Mouse (Mus musculus) retina, embryonic 14.5 days (tissue): ENCODE measurements around the gene 2700097O09Rik.
"Not testable (repeated sequence)": the region's sequence is repeated elsewhere in the genome, so short reads cannot be mapped to it uniquely, and the experiment has no call there.

Source experiments
- DNase-seq: peaks from one replicate; pipeline ENCODE4 v3.0.0-alpha.2; 2015; ENCODE audit warnings: low spot score

2700097O09Rik gene

DNA sequence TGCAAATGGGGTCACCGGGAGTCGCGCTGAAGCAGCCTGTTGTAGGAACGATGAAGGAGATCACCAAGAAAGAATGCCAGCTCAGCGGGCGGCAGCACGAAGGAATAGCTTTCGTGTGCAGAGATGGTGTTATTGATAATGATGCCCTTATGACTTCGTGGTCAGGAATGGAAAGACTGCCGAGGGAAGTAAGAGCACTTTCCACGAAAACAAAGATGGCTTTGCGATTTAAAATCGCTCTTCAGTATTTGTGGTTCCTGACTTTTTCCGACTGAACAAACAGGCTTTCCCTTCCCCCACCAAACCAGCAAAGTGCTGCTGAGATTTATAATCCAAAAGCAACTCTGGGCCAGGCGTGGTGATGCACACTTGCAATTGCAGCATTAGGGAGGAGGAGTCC, 38.9 kb downstream of the 2700097O09Rik start:
- DNase-seq = no peak

DNA sequence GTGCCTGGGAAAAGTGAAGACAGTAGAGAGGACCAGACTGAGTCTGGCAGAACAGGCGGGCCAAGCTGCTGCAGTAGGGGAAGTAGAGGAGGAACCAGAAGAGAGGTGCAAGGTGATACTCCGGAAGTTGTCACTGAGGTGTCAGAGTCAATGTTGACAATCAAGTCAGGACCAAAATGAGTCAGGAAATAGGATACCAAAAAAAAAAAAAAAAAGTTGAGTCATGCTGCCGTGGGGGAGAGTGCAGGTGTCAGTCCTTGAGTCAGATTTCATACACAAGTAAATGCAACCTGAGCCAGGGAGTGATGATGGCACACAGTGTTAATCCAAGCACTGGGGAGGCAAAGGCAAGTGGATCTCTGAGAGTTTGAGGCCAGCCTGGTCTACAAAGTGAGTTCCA, 52.8 kb downstream of the 2700097O09Rik start:
- DNase-seq = no peak

GRCm38 (mm10) chr12:55023284-55023683, 56.6 kb downstream of the 2700097O09Rik start:
- no peak for DNase-seq

GRCm38 (mm10) chr12:55019421-55019877, 60.5 kb downstream of the 2700097O09Rik start:
- no peak for DNase-seq

GRCm38 (mm10) chr12:55017119-55017721, 62.7 kb downstream of the 2700097O09Rik start:
- DNase-seq = no peak

DNA sequence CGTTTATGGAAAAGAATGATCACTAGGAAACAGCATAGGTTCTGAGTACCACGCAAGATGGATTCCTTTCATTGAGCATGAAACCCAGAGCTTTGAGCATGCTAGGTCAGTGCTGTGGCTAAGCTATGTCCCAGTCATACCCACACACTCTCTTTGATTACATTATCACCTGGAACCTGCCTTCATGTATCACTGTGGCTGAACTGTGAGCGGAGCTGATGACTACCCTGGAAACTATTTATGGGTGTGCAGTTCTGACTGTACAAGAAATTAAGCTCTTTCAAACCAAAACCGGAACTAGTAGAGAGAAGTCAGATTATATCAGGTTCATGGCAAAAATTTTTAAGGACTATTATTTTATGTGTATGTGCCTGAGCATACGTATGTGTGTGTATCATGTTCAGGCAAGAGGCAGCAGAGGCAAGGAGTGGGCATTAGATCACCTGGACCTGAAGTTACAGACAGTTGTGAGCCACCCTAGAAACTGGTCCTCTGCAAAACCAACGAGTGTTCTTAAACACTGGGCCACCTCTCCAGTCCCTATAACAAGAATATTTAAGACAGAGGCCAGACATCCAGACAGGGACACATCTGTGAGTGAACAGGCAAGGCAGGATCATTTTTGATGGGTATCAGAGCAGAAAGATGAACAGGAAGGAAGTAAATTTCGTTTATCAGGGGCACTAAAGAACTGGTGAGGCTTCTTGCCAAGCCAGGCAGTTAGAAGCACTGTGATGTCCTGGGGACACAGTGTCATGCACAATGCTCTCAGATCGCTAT, 63.4 kb downstream of the 2700097O09Rik start:
- no peak for DNase-seq

DNA sequence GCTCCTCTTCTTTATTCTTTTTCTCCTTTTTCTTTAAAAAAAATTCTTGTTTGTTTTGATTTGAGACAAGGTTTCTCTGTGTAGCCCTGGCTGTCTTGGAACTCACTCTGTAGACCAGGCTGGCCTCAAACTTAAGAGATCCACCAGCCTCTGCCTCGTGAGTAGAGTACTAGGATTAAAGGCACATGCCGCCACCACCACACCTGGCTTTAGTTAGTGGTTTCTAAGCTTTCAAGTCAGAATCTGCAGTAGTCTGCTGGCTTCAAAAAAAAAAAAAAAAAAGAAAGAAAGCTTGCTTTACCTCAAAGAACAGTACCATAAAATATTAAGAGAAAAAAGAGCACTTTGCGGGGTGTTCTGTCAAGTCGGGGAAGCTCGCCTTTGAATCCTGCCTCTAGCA, 64.5 kb downstream of the 2700097O09Rik start:
- DNase-seq = no peak

DNA sequence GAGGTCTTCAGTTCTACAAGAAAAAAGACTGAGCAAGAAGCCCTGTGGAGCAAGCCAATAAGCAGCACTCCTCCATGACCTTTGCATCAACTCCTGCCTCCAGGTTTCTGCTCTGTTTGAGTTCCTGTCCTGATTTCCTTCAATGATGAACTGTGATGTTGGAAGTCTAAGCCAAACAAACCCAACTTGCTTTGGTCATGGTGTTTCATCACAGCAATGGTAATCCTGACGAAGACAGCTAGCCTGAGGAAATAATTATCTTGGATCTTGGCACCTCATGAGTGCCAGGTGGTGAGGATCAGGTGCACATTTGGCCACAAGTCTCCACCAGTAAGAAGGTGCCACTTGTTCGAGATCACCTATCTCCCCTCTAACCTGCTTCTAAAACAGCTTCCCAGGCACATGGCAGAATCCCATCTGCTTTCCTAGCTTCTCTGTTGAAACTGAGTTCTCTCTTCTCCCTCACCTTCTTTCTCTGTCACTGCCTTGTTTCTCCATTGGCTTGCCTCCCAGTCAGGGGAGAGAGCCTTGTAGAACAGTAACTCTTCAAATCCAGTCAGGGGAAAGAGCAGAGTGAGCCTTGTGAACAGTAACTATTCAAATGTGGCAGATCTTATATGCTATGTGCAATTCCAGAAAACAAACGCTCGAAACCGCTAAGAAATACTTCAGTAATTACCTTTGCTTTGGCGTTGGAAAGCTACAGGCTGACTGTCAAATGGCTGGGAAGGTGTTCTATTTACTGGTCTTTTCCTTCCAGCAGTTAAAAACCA, 66.1 kb downstream of the 2700097O09Rik start, which contains the start of gene Baz1a:
Gene Baz1a, minus strand, starts transcription at position 723 of the 773 bp plus-strand sequence.
- no peak for DNase-seq

GRCm38 (mm10) chr12:55013031-55013430, 66.9 kb downstream of the 2700097O09Rik start:
- no peak for DNase-seq

DNA sequence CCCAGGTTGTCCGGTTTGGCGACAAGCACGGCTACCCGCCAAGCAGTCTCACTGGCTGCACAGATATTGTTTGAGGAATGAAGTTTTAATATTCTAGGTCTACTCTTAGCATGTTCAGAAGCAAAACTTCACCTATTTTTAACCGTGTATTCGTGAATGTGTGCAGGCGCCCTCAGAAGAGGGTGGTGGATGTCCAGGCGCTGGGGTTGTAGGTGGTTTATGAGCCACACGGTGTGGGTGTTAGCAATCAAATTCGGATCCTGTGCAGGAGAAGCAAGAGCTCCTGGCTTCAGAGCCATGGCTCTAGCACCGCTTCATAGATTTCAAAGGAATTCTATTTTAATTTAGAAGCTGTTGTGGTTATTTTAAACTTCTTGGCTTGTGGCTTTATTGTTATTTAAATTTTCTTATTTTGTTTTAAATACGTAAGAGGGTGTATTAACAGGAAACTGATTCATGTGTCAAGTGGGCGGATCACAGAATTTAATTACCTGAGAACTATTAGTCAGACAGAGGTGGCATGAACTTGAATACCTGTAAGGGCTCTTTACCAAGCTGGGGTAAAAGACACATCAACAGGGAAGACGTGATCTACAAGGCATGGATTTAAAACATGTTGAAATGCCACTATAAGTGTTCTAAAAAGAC, 72.4 kb downstream of the 2700097O09Rik start:
- no peak for DNase-seq

- no peak for DNase-seq
Observed at GRCm38 (mm10) chr12:55006071-55006470, 73.8 kb downstream of the 2700097O09Rik start.

- no peak for DNase-seq
Observed at GRCm38 (mm10) chr12:55004396-55004795, 75.5 kb downstream of the 2700097O09Rik start.

DNA sequence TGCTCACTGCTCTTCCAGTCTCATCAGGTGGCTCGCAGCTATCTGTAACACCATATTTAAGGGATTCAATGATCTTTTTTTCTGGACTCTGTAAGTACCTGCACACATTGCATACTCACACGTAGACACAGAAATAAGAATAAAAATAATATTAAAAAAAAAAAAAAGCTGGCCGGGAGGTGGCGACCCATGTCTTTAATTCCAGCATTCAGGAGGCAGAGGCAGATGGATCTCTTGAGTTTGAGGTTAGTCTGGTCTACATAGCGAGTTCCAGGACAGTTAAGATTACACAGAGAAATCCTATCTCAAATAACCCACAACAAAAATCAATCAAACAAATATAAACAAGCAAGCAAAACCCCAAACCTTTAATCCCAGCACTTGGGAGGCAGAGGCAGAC, 76.1 kb downstream of the 2700097O09Rik start:
- no peak for DNase-seq

DNA sequence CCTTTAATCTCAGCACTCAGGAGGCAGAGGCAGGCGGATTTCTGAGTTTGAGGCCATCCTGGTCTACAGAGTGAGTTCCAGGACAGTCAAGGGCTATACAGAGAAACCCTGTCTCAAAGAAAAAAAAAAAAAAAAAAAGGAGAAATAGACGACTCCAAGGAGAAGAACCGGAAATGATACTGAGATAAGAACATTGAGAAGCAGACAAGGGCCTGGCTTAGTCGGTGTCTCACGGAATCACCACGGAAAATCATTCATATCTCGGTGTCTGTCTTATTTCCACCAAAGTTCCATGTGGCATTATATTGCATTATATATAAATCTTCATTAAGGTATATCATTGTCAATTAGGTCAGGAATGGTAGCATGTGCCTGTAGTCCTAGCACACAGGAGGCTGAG, 77.4 kb downstream of the 2700097O09Rik start:
- DNase-seq = not testable (repeated sequence)

DNA sequence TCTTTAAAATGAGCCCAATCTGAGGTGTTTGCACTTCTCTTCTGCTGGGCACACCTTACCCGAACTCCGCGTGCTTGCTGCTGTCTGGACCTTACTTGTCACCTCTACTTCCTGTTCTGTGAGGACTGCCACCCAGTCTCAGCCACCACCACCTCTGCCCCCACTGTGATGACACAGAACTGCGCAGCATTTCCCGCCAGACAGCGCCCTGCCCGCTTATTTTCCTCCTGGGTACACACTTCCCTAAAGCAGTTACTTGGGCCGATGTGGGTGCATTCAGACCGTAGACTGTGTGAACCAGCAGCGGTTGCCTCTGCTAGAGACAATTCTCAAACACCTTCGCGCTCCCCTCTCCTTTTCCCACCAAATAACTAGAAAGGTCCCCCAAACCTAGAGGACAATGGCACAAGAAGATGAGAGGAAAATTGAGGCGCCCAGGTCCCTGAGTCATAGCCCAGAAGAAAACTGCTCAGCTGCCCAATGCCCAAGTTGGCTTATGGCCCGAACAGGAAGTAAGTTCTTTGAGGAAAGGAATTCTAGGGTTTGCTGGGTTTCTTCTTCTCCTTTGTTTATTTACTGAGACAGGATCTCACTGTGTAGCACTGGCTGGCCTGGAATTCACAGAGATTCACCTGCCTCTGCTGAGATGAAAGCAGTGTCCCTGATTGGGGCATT, 80.8 kb downstream of the 2700097O09Rik start:
- DNase-seq = no peak

DNA sequence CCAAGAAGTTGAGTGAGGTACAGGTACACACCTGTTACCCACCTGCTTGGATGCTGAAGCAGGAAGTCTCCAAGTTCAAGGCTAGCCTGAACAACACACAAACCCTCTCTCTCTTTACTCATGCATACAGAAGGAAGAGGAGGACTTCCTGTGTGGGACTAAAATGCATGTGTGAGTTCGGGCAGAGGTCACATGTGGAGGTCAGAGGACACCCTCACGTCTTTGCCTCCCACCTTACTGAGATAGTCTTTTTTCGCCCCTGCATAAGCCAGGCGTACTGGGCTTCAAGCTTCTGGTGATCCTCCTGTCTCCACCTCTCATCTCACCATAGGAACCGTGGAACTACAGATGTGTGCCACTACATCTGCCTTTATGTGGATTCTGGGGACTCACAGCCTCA, 81.5 kb downstream of the 2700097O09Rik start:
- DNase-seq = no peak

- no peak for DNase-seq
Observed at GRCm38 (mm10) chr12:54996979-54997474, 82.9 kb downstream of the 2700097O09Rik start.

DNA sequence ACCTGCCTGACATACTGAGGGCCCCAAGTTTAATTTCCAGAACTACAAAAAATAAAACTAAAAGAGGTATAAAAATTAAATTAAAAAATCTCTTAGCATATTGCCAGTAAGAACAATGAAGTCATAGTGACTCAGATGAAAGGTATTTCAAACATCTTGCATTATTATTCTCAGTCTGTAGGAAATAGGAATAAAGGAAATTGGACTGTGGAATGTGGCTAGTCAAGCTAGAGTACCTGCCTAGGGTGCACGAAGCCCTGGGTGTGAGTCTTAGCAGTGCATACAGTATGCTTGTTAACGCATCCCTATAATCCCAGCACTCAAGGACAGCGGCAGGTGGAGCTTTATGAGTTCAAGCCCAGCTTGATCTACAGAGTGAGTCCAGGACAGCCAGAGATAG, 83.9 kb downstream of the 2700097O09Rik start:
- no peak for DNase-seq
